Mouse (Mus musculus): Measurements from ENCODE around the gene Smpd2. TPM values are rescaled to one million over a fixed set of nuclear protein-coding genes. Genes with fewer than 3 reads are reported as not detected.

Gene Smpd2
- total RNA-seq, 2 experiments from 2014 or later = 25.9 to 27.6 TPM

GRCm38 (mm10) chr10:41460501-41460900 is 29.7 kb downstream of the Smpd2 start:
- no peak for DNase-seq (ENCODE audit: extremely low spot score in 1 of 2, low spot score in 1 of 2)

GRCm38 (mm10) chr10:41459990-41460389 is 30.2 kb downstream of the Smpd2 start:
- DNase-seq (ENCODE audit: extremely low spot score in 1 of 2, low spot score in 1 of 2) = no peak

GRCm38 (mm10) chr10:41452791-41453190 is 37.4 kb downstream of the Smpd2 start:
- no peak for DNase-seq (ENCODE audit: extremely low spot score in 1 of 2, low spot score in 1 of 2)

GRCm38 (mm10) chr10:41451656-41452055 is 38.5 kb downstream of the Smpd2 start:
- no peak for DNase-seq (ENCODE audit: extremely low spot score in 1 of 2, low spot score in 1 of 2)

- DNase-seq (ENCODE audit: extremely low spot score in 1 of 2, low spot score in 1 of 2) = no peak
Measured at GRCm38 (mm10) chr10:41450780-41451522, 39.2 kb downstream of the Smpd2 start.

- peak; percentile 84 to 85 for DNase-seq (ENCODE audit: extremely low spot score in 1 of 2, low spot score in 1 of 2)
Measured at GRCm38 (mm10) chr10:41450137-41450670, 40.0 kb downstream of the Smpd2 start, which contains the start of gene Zbtb24. Gene Zbtb24, plus strand, starts transcription at chr10:41450383.

GRCm38 (mm10) chr10:41449684-41450083 is 40.5 kb downstream of the Smpd2 start:
- DNase-seq (ENCODE audit: extremely low spot score in 1 of 2, low spot score in 1 of 2) = no peak

- no peak for DNase-seq (ENCODE audit: extremely low spot score in 1 of 2, low spot score in 1 of 2)
Measured at GRCm38 (mm10) chr10:41448216-41448615, 42.0 kb downstream of the Smpd2 start.

Other genes with a start within 250 kb of the Smpd2 start
- gene Fig4, start 187.1 kb downstream of the Smpd2 start, total RNA-seq (2021) = 10 to 100 TPM; 34.2 to 35.5 TPM
- gene Ak9, start 186.4 kb downstream of the Smpd2 start, total RNA-seq (2021) = under 1 TPM; 0.17 to 0.23 TPM
- 10 to 100 TPM; 17.1 to 24.3 TPM for gene Zbtb24, start 40.0 kb downstream of the Smpd2 start, total RNA-seq (2021)
- gene Mical1, start 14.1 kb downstream of the Smpd2 start, total RNA-seq (2021) = 10 to 100 TPM; 15.7 to 18.8 TPM
- gene Ppil6, start 70 bp upstream of the Smpd2 start, total RNA-seq (2021) = 1 to 10 TPM; 5.8 to 8.0 TPM
- 10 to 100 TPM; 55.8 to 58.1 TPM for gene Cd164, start 29.0 kb upstream of the Smpd2 start, total RNA-seq (2021)
- gene Ccdc162, start 226.3 kb upstream of the Smpd2 start, total RNA-seq (2021) = 1 to 10 TPM; 1.1 to 1.2 TPM